Mouse (Mus musculus): Measurements from ENCODE around the gene Tmem141.

- TF ChIP-seq CTCF (IDR thresholded peaks at IDR 0.05 in 2 of 3, conservative IDR thresholded peaks at IDR 0.05 in 1 of 3; ENCODE audit: control insufficient read depth in 1 of 3, insufficient read depth in 1 of 3, low read depth in 2 of 3, low read length in 3 of 3, poor library complexity in 1 of 3, severe bottlenecking in 1 of 3) (no peak), POLR2A (IDR thresholded peaks at IDR 0.05; ENCODE audit: control insufficient read depth in 1 of 2, insufficient read depth in 1 of 2, low read depth in 1 of 2, low read length in 2 of 2, poor library complexity in 1 of 2) (no peak)
Measured at GRCm38 (mm10) chr2:25620386-25620785, 1.4 kb downstream of the Tmem141 start.

All from MEL (cell line).